Mouse (Mus musculus): Measurements from ENCODE around the gene Hrh2. TPM values are rescaled to one million over a fixed set of nuclear protein-coding genes. Genes with fewer than 3 reads are reported as not detected.

Gene Hrh2
- 0.09 and 0.12 TPM in 2 replicates for polyA plus RNA-seq (2015; fragmentation: Nextera tagmentation; extraction: Ambion mirVana)

- Histone ChIP-seq H3K27ac (replicated peaks) (no peak within 1 kb of the TSS), H3K36me3 (no peaks in the 10 kb centered on the region), H3K9ac (no peak within 1 kb of the TSS), H3K27me3 (peaks cover 39% of the 10 kb centered on the region), H3K9me3 (replicated peaks) (no peaks in the 10 kb centered on the region), H3K4me3 (replicated peaks) (peak within 1 kb of the TSS; percentile 34), H3K4me2 (replicated peaks) (peak within 1 kb of the TSS; percentile 61), H3K4me1 (peaks cover 7% of the 10 kb centered on the region)
- 2% methylated on average over 31 of the region's 31 CpGs for WGBS
- ATAC-seq (ENCODE audit: insufficient number of reproducible peaks, low FRiP score, low TSS enrichment, low read depth), result no peak
Measured at GRCm38 (mm10) chr13:54192021-54192481, at the start of gene Hrh2. TSS of gene Hrh2 (plus strand) at chr13:54192129.

GRCm38 (mm10) chr13:54143788-54144187 is 48.1 kb upstream of the Hrh2 start:
- 32% methylated on average over 5 of the region's 5 CpGs for WGBS
- no peak overlapping the region for H3K4me3 ChIP-seq (replicated peaks)
- no peaks in the 10 kb centered on the region for H3K9me3 ChIP-seq (replicated peaks)
- no peaks in the 10 kb centered on the region for H3K27me3 ChIP-seq
- H3K9ac ChIP-seq, result no peak overlapping the region
- H3K36me3 ChIP-seq, result no peaks in the 10 kb centered on the region
- H3K4me2 ChIP-seq (replicated peaks), result no peak overlapping the region
- no peaks in the 10 kb centered on the region for H3K4me1 ChIP-seq
- ATAC-seq (ENCODE audit: insufficient number of reproducible peaks, low FRiP score, low TSS enrichment, low read depth), result no peak
- H3K27ac ChIP-seq (replicated peaks), result no peak overlapping the region

- Histone ChIP-seq H3K27ac (replicated peaks) (no peak overlapping the region), H3K27me3 (no peaks in the 10 kb centered on the region), H3K4me2 (replicated peaks) (no peak overlapping the region), H3K9me3 (replicated peaks) (no peaks in the 10 kb centered on the region), H3K4me1 (no peaks in the 10 kb centered on the region), H3K4me3 (replicated peaks) (no peak overlapping the region), H3K9ac (no peak overlapping the region), H3K36me3 (no peaks in the 10 kb centered on the region)
- no peak for ATAC-seq (ENCODE audit: insufficient number of reproducible peaks, low FRiP score, low TSS enrichment, low read depth)
- WGBS, result 60% methylated on average over 5 of the region's 5 CpGs
Measured at GRCm38 (mm10) chr13:54144624-54145023, 47.3 kb upstream of the Hrh2 start.

- 79% methylated on average over 1 of the region's 1 CpGs for WGBS
- H3K27ac ChIP-seq (replicated peaks), result no peak overlapping the region
- H3K36me3 ChIP-seq, result no peaks in the 10 kb centered on the region
- no peaks in the 10 kb centered on the region for H3K27me3 ChIP-seq
- no peaks in the 10 kb centered on the region for H3K4me1 ChIP-seq
- H3K9me3 ChIP-seq (replicated peaks), result no peaks in the 10 kb centered on the region
- H3K4me3 ChIP-seq (replicated peaks), result no peak overlapping the region
- H3K4me2 ChIP-seq (replicated peaks), result no peak overlapping the region
- no peak overlapping the region for H3K9ac ChIP-seq
- ATAC-seq (ENCODE audit: insufficient number of reproducible peaks, low FRiP score, low TSS enrichment, low read depth), result no peak
Measured at GRCm38 (mm10) chr13:54147328-54147727, 44.6 kb upstream of the Hrh2 start.

GRCm38 (mm10) chr13:54152421-54152820 is 39.5 kb upstream of the Hrh2 start:
- WGBS, result 83% methylated on average over 1 of the region's 1 CpGs
- Histone ChIP-seq H3K4me3 (replicated peaks) (no peak overlapping the region), H3K4me1 (no peaks in the 10 kb centered on the region), H3K27ac (replicated peaks) (no peak overlapping the region), H3K4me2 (replicated peaks) (no peak overlapping the region), H3K9ac (no peak overlapping the region), H3K36me3 (no peaks in the 10 kb centered on the region), H3K9me3 (replicated peaks) (no peaks in the 10 kb centered on the region), H3K27me3 (no peaks in the 10 kb centered on the region)
- ATAC-seq (ENCODE audit: insufficient number of reproducible peaks, low FRiP score, low TSS enrichment, low read depth), result no peak

GRCm38 (mm10) chr13:54152911-54153310 is 39.0 kb upstream of the Hrh2 start:
- Histone ChIP-seq H3K36me3 (no peaks in the 10 kb centered on the region), H3K4me2 (replicated peaks) (no peak overlapping the region), H3K27ac (replicated peaks) (no peak overlapping the region), H3K4me3 (replicated peaks) (no peak overlapping the region), H3K27me3 (no peaks in the 10 kb centered on the region), H3K9ac (no peak overlapping the region), H3K9me3 (replicated peaks) (no peaks in the 10 kb centered on the region), H3K4me1 (no peaks in the 10 kb centered on the region)
- 54% methylated on average over 7 of the region's 7 CpGs for WGBS
- no peak for ATAC-seq (ENCODE audit: insufficient number of reproducible peaks, low FRiP score, low TSS enrichment, low read depth)

- Histone ChIP-seq H3K9me3 (replicated peaks) (no peaks in the 10 kb centered on the region), H3K27me3 (no peaks in the 10 kb centered on the region), H3K9ac (no peak overlapping the region), H3K4me2 (replicated peaks) (no peak overlapping the region), H3K4me1 (no peaks in the 10 kb centered on the region), H3K4me3 (replicated peaks) (no peak overlapping the region), H3K36me3 (no peaks in the 10 kb centered on the region), H3K27ac (replicated peaks) (no peak overlapping the region)
- 29% methylated on average over 9 of the region's 9 CpGs for WGBS
- peak; percentile 65; the same call in 1 of the 2 replicates for ATAC-seq (ENCODE audit: insufficient number of reproducible peaks, low FRiP score, low TSS enrichment, low read depth)
Measured at GRCm38 (mm10) chr13:54153672-54154218, 38.2 kb upstream of the Hrh2 start.

GRCm38 (mm10) chr13:54155822-54156221 is 36.1 kb upstream of the Hrh2 start:
- Histone ChIP-seq H3K27ac (replicated peaks) (no peak overlapping the region), H3K4me2 (replicated peaks) (no peak overlapping the region), H3K27me3 (no peaks in the 10 kb centered on the region), H3K9ac (no peak overlapping the region), H3K36me3 (no peaks in the 10 kb centered on the region), H3K9me3 (replicated peaks) (no peaks in the 10 kb centered on the region), H3K4me3 (replicated peaks) (no peak overlapping the region), H3K4me1 (no peaks in the 10 kb centered on the region)
- ATAC-seq (ENCODE audit: insufficient number of reproducible peaks, low FRiP score, low TSS enrichment, low read depth), result no peak
- WGBS, result 76% methylated on average over 2 of the region's 2 CpGs

- WGBS, result 13% methylated on average over 7 of the region's 7 CpGs
- ATAC-seq (ENCODE audit: insufficient number of reproducible peaks, low FRiP score, low TSS enrichment, low read depth), result no peak
Measured at GRCm38 (mm10) chr13:54159256-54159655, 32.7 kb upstream of the Hrh2 start.

GRCm38 (mm10) chr13:54159756-54160155 is 32.2 kb upstream of the Hrh2 start:
- Histone ChIP-seq H3K4me3 (replicated peaks) (no peak overlapping the region), H3K36me3 (no peaks in the 10 kb centered on the region), H3K4me1 (peaks cover 10% of the 10 kb centered on the region; the same call in 1 of the 2 replicates), H3K9ac (no peak overlapping the region), H3K4me2 (replicated peaks) (no peak overlapping the region), H3K27me3 (no peaks in the 10 kb centered on the region), H3K9me3 (replicated peaks) (no peaks in the 10 kb centered on the region), H3K27ac (replicated peaks) (no peak overlapping the region)
- 55% methylated on average over 11 of the region's 11 CpGs for WGBS
- no peak for ATAC-seq (ENCODE audit: insufficient number of reproducible peaks, low FRiP score, low TSS enrichment, low read depth)

More at GRCm38 (mm10) chr13:54159256-54159655, 32.7 kb upstream of the Hrh2 start:
- no peaks in the 10 kb centered on the region for H3K27me3 ChIP-seq
- no peak overlapping the region for H3K27ac ChIP-seq (replicated peaks)
- H3K4me1 ChIP-seq, result peaks cover 10% of the 10 kb centered on the region; the same call in 1 of the 2 replicates
- H3K4me3 ChIP-seq (replicated peaks), result no peak overlapping the region
- H3K9ac ChIP-seq, result no peak overlapping the region
- H3K4me2 ChIP-seq (replicated peaks), result no peak overlapping the region
- H3K36me3 ChIP-seq, result no peaks in the 10 kb centered on the region
- H3K9me3 ChIP-seq (replicated peaks), result no peaks in the 10 kb centered on the region

GRCm38 (mm10) chr13:54160546-54160945 is 31.4 kb upstream of the Hrh2 start:
- Histone ChIP-seq H3K9me3 (replicated peaks) (no peaks in the 10 kb centered on the region), H3K4me1 (peaks cover 10% of the 10 kb centered on the region; the same call in 1 of the 2 replicates), H3K4me3 (replicated peaks) (no peak overlapping the region), H3K4me2 (replicated peaks) (no peak overlapping the region), H3K27ac (replicated peaks) (no peak overlapping the region), H3K9ac (no peak overlapping the region), H3K27me3 (no peaks in the 10 kb centered on the region), H3K36me3 (no peaks in the 10 kb centered on the region)
- no peak for ATAC-seq (ENCODE audit: insufficient number of reproducible peaks, low FRiP score, low TSS enrichment, low read depth)
- 47% methylated on average over 1 of the region's 1 CpGs for WGBS

- no peaks in the 10 kb centered on the region for H3K9me3 ChIP-seq (replicated peaks)
- H3K4me2 ChIP-seq (replicated peaks), result no peak overlapping the region
- no peaks in the 10 kb centered on the region for H3K36me3 ChIP-seq
- no peak overlapping the region for H3K4me3 ChIP-seq (replicated peaks)
- H3K9ac ChIP-seq, result no peak overlapping the region
- no peak overlapping the region for H3K27ac ChIP-seq (replicated peaks)
- H3K27me3 ChIP-seq, result no peaks in the 10 kb centered on the region
- H3K4me1 ChIP-seq, result peaks cover 10% of the 10 kb centered on the region; the same call in 1 of the 2 replicates
- no peak for ATAC-seq (ENCODE audit: insufficient number of reproducible peaks, low FRiP score, low TSS enrichment, low read depth)
- 75% methylated on average over 2 of the region's 2 CpGs for WGBS
Measured at GRCm38 (mm10) chr13:54161514-54161913, 30.4 kb upstream of the Hrh2 start.
